Mouse (Mus musculus): ENCODE data around the gene Rabgef1. TPM values are rescaled to one million over a fixed set of nuclear protein-coding genes. Genes with fewer than 3 reads are reported as not detected.

Rabgef1 gene
- polyA plus RNA-seq, 1 experiment from 2014 or later: 48.7 TPM

- no peaks in the 10 kb centered on the region for H3K4me1 ChIP-seq (ENCODE audit: control insufficient read depth, insufficient read depth, low read length)
- peaks cover 20% of the 10 kb centered on the region for H3K36me3 ChIP-seq (ENCODE audit: control insufficient read depth, insufficient read depth, low read length)
- H3K9ac ChIP-seq (ENCODE audit: low read depth, low read length): no peak overlapping the region
- H3K9me3 ChIP-seq (replicated peaks; ENCODE audit: control insufficient read depth, low read length, poor library complexity, severe bottlenecking): no peaks in the 10 kb centered on the region
- ATAC-seq: no peak
- 90% methylated on average over 7 of the region's 7 CpGs for WGBS
- no peaks in the 10 kb centered on the region for H3K27me3 ChIP-seq (ENCODE audit: control insufficient read depth, insufficient read depth, low read depth, low read length)
- H3K4me3 ChIP-seq (ENCODE audit: low read depth, low read length): no peak overlapping the region
- H3K4me2 ChIP-seq (ENCODE audit: low read length): no peak overlapping the region
- H3K27ac ChIP-seq (ENCODE audit: low read length): no peak overlapping the region
Observed at GRCm38 (mm10) chr5:130197981-130198380, 26.4 kb downstream of the Rabgef1 start.

DNA sequence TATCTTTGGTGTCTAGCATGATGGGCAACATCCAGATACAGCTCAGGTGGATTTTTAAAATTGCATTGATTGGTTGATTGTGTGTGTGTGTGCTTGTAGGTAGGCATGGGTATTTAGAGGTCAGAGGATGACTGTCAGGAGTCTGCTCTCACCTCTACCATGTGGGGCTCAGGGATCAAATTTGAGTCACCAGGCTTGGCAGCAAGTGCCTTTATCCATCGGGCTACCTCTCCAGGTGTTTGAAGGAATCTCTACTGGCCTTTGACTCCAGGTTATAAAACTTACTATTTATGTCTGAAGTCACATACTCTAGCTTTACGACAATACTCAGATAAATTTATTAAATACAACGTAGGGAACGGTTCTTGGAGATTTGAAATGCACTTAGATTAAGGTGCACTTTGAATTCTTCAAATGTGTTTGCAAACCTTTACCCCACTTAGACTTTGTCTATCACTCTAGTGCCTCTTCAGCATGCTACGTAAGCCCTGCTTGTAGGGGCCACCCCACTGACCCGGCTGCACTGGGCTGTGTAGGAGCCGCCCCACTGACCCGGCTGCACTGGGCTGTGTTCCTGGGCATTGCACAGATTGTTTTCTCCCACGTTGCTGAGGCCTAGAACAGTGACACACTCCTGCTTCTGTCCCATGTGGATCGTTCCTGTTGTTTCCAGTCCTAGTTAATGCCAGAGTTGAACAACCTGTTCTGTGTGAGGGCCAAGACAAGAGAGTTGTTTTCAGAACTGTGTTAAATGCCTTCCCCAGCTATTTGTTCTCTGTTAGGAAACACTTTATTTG, 28.8 kb downstream of the Rabgef1 start:
- peaks cover 18% of the 10 kb centered on the region for H3K36me3 ChIP-seq (ENCODE audit: control insufficient read depth, insufficient read depth, low read length)
- no peaks in the 10 kb centered on the region for H3K4me1 ChIP-seq (ENCODE audit: control insufficient read depth, insufficient read depth, low read length)
- ATAC-seq: no peak
- H3K27me3 ChIP-seq (ENCODE audit: control insufficient read depth, insufficient read depth, low read depth, low read length): no peaks in the 10 kb centered on the region
- H3K9ac ChIP-seq (ENCODE audit: low read depth, low read length): no peak overlapping the region
- WGBS: 89% methylated on average over 10 of the region's 10 CpGs
- no peak overlapping the region for H3K4me2 ChIP-seq (ENCODE audit: low read length)
- no peak overlapping the region for H3K27ac ChIP-seq (ENCODE audit: low read length)
- H3K4me3 ChIP-seq (ENCODE audit: low read depth, low read length): no peak overlapping the region
- H3K9me3 ChIP-seq (replicated peaks; ENCODE audit: control insufficient read depth, low read length, poor library complexity, severe bottlenecking): no peaks in the 10 kb centered on the region

DNA sequence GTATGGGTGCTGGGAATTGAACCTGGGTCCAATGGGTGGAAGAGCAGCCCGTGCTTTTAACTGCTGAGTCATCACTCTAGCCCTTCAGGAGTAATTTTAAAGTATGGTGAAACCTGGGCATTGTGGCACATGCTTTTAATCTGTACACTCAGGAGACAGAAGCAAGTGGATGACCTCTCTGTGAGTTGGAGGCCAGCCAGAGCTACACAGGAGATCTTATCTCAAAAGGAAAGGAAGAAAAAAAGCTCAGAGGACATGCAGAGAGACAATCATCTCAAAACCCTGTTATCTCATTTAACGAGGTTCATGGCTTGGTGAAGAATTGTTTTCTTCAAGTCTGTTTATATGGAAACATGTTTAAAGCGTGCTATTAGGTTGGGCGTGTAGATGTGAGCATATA, 32.4 kb downstream of the Rabgef1 start:
- 86% methylated on average over 4 of the region's 4 CpGs for WGBS
- H3K4me2 ChIP-seq (ENCODE audit: low read length): no peak overlapping the region
- no peak for ATAC-seq
- H3K27me3 ChIP-seq (ENCODE audit: control insufficient read depth, insufficient read depth, low read depth, low read length): no peaks in the 10 kb centered on the region
- H3K36me3 ChIP-seq (ENCODE audit: control insufficient read depth, insufficient read depth, low read length): peaks cover 21% of the 10 kb centered on the region
- H3K4me1 ChIP-seq (ENCODE audit: control insufficient read depth, insufficient read depth, low read length): no peaks in the 10 kb centered on the region
- no peak overlapping the region for H3K9ac ChIP-seq (ENCODE audit: low read depth, low read length)
- no peaks in the 10 kb centered on the region for H3K9me3 ChIP-seq (replicated peaks; ENCODE audit: control insufficient read depth, low read length, poor library complexity, severe bottlenecking)
- H3K4me3 ChIP-seq (ENCODE audit: low read depth, low read length): no peak overlapping the region
- no peak overlapping the region for H3K27ac ChIP-seq (ENCODE audit: low read length)

- no peaks in the 10 kb centered on the region for H3K9me3 ChIP-seq (replicated peaks; ENCODE audit: control insufficient read depth, low read length, poor library complexity, severe bottlenecking)
- H3K9ac ChIP-seq (ENCODE audit: low read depth, low read length): no peak overlapping the region
- ATAC-seq: no peak
- H3K4me1 ChIP-seq (ENCODE audit: control insufficient read depth, insufficient read depth, low read length): no peaks in the 10 kb centered on the region
- H3K27me3 ChIP-seq (ENCODE audit: control insufficient read depth, insufficient read depth, low read depth, low read length): no peaks in the 10 kb centered on the region
- no peak overlapping the region for H3K4me2 ChIP-seq (ENCODE audit: low read length)
- H3K36me3 ChIP-seq (ENCODE audit: control insufficient read depth, insufficient read depth, low read length): peaks cover 24% of the 10 kb centered on the region
- no peak overlapping the region for H3K27ac ChIP-seq (ENCODE audit: low read length)
- H3K4me3 ChIP-seq (ENCODE audit: low read depth, low read length): no peak overlapping the region
- 87% methylated on average over 6 of the region's 6 CpGs for WGBS
Observed at GRCm38 (mm10) chr5:130204560-130204959, 33.0 kb downstream of the Rabgef1 start.

- Histone ChIP-seq H3K27me3 (ENCODE audit: control insufficient read depth, insufficient read depth, low read depth, low read length) (no peaks in the 10 kb centered on the region), H3K9me3 (replicated peaks; ENCODE audit: control insufficient read depth, low read length, poor library complexity, severe bottlenecking) (no peaks in the 10 kb centered on the region), H3K9ac (ENCODE audit: low read depth, low read length) (no peak overlapping the region), H3K4me1 (ENCODE audit: control insufficient read depth, insufficient read depth, low read length) (no peaks in the 10 kb centered on the region), H3K36me3 (ENCODE audit: control insufficient read depth, insufficient read depth, low read length) (peaks cover 34% of the 10 kb centered on the region), H3K4me3 (ENCODE audit: low read depth, low read length) (no peak overlapping the region), H3K27ac (ENCODE audit: low read length) (no peak overlapping the region), H3K4me2 (ENCODE audit: low read length) (no peak overlapping the region)
- 94% methylated on average over 3 of the region's 3 CpGs for WGBS
- ATAC-seq: no peak
Observed at GRCm38 (mm10) chr5:130205441-130206023, 33.9 kb downstream of the Rabgef1 start.

GRCm38 (mm10) chr5:130207299-130207698, 35.7 kb downstream of the Rabgef1 start:
- peaks cover 35% of the 10 kb centered on the region for H3K36me3 ChIP-seq (ENCODE audit: control insufficient read depth, insufficient read depth, low read length)
- no peak overlapping the region for H3K9ac ChIP-seq (ENCODE audit: low read depth, low read length)
- no peaks in the 10 kb centered on the region for H3K9me3 ChIP-seq (replicated peaks; ENCODE audit: control insufficient read depth, low read length, poor library complexity, severe bottlenecking)
- H3K27ac ChIP-seq (ENCODE audit: low read length): no peak overlapping the region
- no peaks in the 10 kb centered on the region for H3K4me1 ChIP-seq (ENCODE audit: control insufficient read depth, insufficient read depth, low read length)
- no peak for ATAC-seq
- no peak overlapping the region for H3K4me2 ChIP-seq (ENCODE audit: low read length)
- no peak overlapping the region for H3K4me3 ChIP-seq (ENCODE audit: low read depth, low read length)
- 96% methylated on average over 4 of the region's 4 CpGs for WGBS
- H3K27me3 ChIP-seq (ENCODE audit: control insufficient read depth, insufficient read depth, low read depth, low read length): no peaks in the 10 kb centered on the region

DNA sequence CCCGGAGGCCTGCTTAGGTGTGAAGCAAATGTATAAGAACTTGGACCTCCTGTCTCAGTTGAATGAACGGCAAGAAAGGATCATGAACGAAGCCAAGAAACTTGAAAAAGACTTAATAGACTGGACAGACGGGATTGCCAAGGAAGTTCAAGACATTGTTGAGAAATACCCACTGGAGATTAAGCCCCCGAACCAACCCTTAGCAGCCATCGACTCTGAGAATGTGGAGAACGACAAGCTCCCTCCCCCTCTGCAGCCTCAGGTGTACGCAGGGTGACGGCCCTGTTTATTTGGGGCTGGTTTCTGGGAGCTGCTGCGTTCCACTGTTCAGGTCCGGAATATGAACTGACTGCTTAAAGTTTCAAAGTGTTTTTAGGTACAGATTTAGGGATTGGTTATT, 41.4 kb downstream of the Rabgef1 start:
- H3K9ac ChIP-seq (ENCODE audit: low read depth, low read length): no peak overlapping the region
- H3K27ac ChIP-seq (ENCODE audit: low read length): no peak overlapping the region
- no peaks in the 10 kb centered on the region for H3K27me3 ChIP-seq (ENCODE audit: control insufficient read depth, insufficient read depth, low read depth, low read length)
- H3K4me1 ChIP-seq (ENCODE audit: control insufficient read depth, insufficient read depth, low read length): no peaks in the 10 kb centered on the region
- H3K9me3 ChIP-seq (replicated peaks; ENCODE audit: control insufficient read depth, low read length, poor library complexity, severe bottlenecking): no peaks in the 10 kb centered on the region
- no peak overlapping the region for H3K4me2 ChIP-seq (ENCODE audit: low read length)
- H3K4me3 ChIP-seq (ENCODE audit: low read depth, low read length): no peak overlapping the region
- no peak for ATAC-seq
- peaks cover 35% of the 10 kb centered on the region for H3K36me3 ChIP-seq (ENCODE audit: control insufficient read depth, insufficient read depth, low read length)
- WGBS: 85% methylated on average over 11 of the region's 11 CpGs

DNA sequence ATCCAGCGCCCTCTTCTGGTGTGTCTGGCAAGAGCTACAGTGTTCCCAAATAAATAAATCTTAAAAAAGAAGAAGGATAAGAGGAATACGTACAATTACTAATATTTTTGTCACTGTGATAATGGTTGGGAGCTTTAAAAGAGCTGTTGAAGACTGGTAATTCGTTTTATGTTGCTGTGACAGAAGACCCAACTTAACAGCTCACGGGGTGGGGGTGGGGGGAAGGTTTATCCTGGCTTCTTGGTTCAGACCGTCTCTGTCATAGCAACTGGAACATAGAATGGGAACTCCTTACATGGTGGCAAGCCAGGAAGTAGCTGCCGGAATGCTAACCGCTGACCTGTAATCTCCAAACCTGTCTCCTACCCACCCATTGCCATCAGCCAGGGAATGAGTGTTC, 45.2 kb downstream of the Rabgef1 start, which contains the start of gene Tmem248:
Tmem248 (plus strand) TSS at position 301 of the 400 bp plus-strand sequence.
- H3K27ac ChIP-seq (ENCODE audit: low read length): no peak within 1 kb of the TSS
- no peaks in the 10 kb centered on the region for H3K9me3 ChIP-seq (replicated peaks; ENCODE audit: control insufficient read depth, low read length, poor library complexity, severe bottlenecking)
- no peak for ATAC-seq
- no peaks in the 10 kb centered on the region for H3K27me3 ChIP-seq (ENCODE audit: control insufficient read depth, insufficient read depth, low read depth, low read length)
- peaks cover 8% of the 10 kb centered on the region; the same call in 1 of the 2 replicates for H3K36me3 ChIP-seq (ENCODE audit: control insufficient read depth, insufficient read depth, low read length)
- no peak within 1 kb of the TSS for H3K4me2 ChIP-seq (ENCODE audit: low read length)
- no peak within 1 kb of the TSS for H3K9ac ChIP-seq (ENCODE audit: low read depth, low read length)
- peaks cover 8% of the 10 kb centered on the region for H3K4me1 ChIP-seq (ENCODE audit: control insufficient read depth, insufficient read depth, low read length)
- 85% methylated on average over 7 of the region's 7 CpGs for WGBS
- no peak within 1 kb of the TSS for H3K4me3 ChIP-seq (ENCODE audit: low read depth, low read length)

GRCm38 (mm10) chr5:130217406-130217805, 45.8 kb downstream of the Rabgef1 start:
- Histone ChIP-seq H3K4me2 (ENCODE audit: low read length) (no peak overlapping the region), H3K4me3 (ENCODE audit: low read depth, low read length) (no peak overlapping the region), H3K4me1 (ENCODE audit: control insufficient read depth, insufficient read depth, low read length) (peaks cover 8% of the 10 kb centered on the region), H3K9ac (ENCODE audit: low read depth, low read length) (no peak overlapping the region), H3K9me3 (replicated peaks; ENCODE audit: control insufficient read depth, low read length, poor library complexity, severe bottlenecking) (no peaks in the 10 kb centered on the region), H3K27me3 (ENCODE audit: control insufficient read depth, insufficient read depth, low read depth, low read length) (no peaks in the 10 kb centered on the region), H3K36me3 (ENCODE audit: control insufficient read depth, insufficient read depth, low read length) (peaks cover 5% of the 10 kb centered on the region; the same call in 1 of the 2 replicates), H3K27ac (ENCODE audit: low read length) (no peak overlapping the region)
- 93% methylated on average over 4 of the region's 4 CpGs for WGBS
- ATAC-seq: no peak
